Mouse (Mus musculus) ES-E14 (cell line): Measurements from ENCODE around the gene Mrps12.
A peak's percentile ranks its signal among the peaks of the same experiment; 100 is the strongest.

Experiments used
- HCFC1 ChIP-seq: IDR thresholded peaks from 2 replicates; pipeline ENCODE4 v1.6.1; 2012; ENCODE audit warnings: low read length, inconsistent platforms, borderline replicate concordance; ENCODE audit not compliant: insufficient read depth
- ZNF384 ChIP-seq: IDR thresholded peaks from 2 replicates; pipeline ENCODE4 v1.6.1; 2012; ENCODE audit warnings: low read depth, low read length, inconsistent platforms

DNA sequence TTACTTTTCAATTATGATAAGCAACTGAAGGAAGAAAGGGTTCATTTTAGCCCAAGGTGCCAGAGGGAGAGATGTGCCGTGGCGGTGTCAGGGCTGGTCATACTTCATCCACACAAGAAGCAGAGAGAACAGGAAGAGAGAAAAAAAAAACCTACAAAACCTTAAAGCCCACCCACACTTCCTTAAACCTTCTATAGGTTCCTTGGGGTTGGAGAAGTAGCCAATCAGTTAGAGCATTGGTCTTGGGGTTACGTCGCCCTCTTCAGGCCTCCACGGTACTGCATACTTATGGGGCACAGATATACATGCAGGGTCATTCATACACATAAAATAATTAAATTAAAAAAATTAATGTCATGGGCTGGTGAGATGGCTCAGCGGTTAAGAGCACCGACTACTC is 19.5 kb downstream of the Mrps12 start:
- TF ChIP-seq ZNF384 (peak; percentile 58; the same call in 1 of the 2 replicates), HCFC1 (no peak)
